Mouse (Mus musculus): ENCODE data around the gene Spns3.
"Not testable (repeated sequence)": the region's sequence is repeated elsewhere in the genome, so short reads cannot be mapped to it uniquely, and the experiment has no call there.

Gene Spns3

GRCm38 (mm10) chr11:72556953-72557352 is 6.6 kb upstream of the Spns3 start:
- no peak for DNase-seq (ENCODE audit: low spot score)

- no peak for DNase-seq (ENCODE audit: low spot score)
Measured at GRCm38 (mm10) chr11:72556470-72556869, 6.2 kb upstream of the Spns3 start.

GRCm38 (mm10) chr11:72551531-72552105 is 1.3 kb upstream of the Spns3 start:
- no peak for DNase-seq (ENCODE audit: low spot score)

- DNase-seq (ENCODE audit: low spot score), result no peak
Measured at GRCm38 (mm10) chr11:72547181-72547580, 3.1 kb downstream of the Spns3 start.

- DNase-seq (ENCODE audit: low spot score), result no peak
Measured at GRCm38 (mm10) chr11:72544716-72545115, 5.6 kb downstream of the Spns3 start.

- DNase-seq (ENCODE audit: low spot score), result not testable (repeated sequence)
Measured at GRCm38 (mm10) chr11:72543692-72544091, 6.6 kb downstream of the Spns3 start.

- DNase-seq (ENCODE audit: low spot score), result no peak
Measured at GRCm38 (mm10) chr11:72542586-72542985, 7.7 kb downstream of the Spns3 start.

GRCm38 (mm10) chr11:72541928-72542327 is 8.4 kb downstream of the Spns3 start:
- DNase-seq (ENCODE audit: low spot score), result no peak

- DNase-seq (ENCODE audit: low spot score), result no peak
Measured at GRCm38 (mm10) chr11:72540437-72540836, 9.9 kb downstream of the Spns3 start.

- no peak for DNase-seq (ENCODE audit: low spot score)
Measured at GRCm38 (mm10) chr11:72538811-72539210, 11.5 kb downstream of the Spns3 start.

GRCm38 (mm10) chr11:72538037-72538755 is 12.1 kb downstream of the Spns3 start:
- DNase-seq (ENCODE audit: low spot score), result peak; percentile 8

- no peak for DNase-seq (ENCODE audit: low spot score)
Measured at GRCm38 (mm10) chr11:72537503-72537902, 12.8 kb downstream of the Spns3 start.

- DNase-seq (ENCODE audit: low spot score), result peak; percentile 26
Measured at GRCm38 (mm10) chr11:72535519-72535918, 14.8 kb downstream of the Spns3 start.

- DNase-seq (ENCODE audit: low spot score), result no peak
Measured at GRCm38 (mm10) chr11:72532890-72533289, 17.4 kb downstream of the Spns3 start.

- no peak for DNase-seq (ENCODE audit: low spot score)
Measured at GRCm38 (mm10) chr11:72531632-72532031, 18.7 kb downstream of the Spns3 start.

- DNase-seq (ENCODE audit: low spot score), result no peak
Measured at GRCm38 (mm10) chr11:72531144-72531543, 19.2 kb downstream of the Spns3 start.

GRCm38 (mm10) chr11:72526190-72526589 is 24.1 kb downstream of the Spns3 start:
- DNase-seq (ENCODE audit: low spot score), result no peak

- no peak for DNase-seq (ENCODE audit: low spot score)
Measured at GRCm38 (mm10) chr11:72523711-72524110, 26.6 kb downstream of the Spns3 start.

GRCm38 (mm10) chr11:72522616-72523041 is 27.7 kb downstream of the Spns3 start:
- no peak for DNase-seq (ENCODE audit: low spot score)

GRCm38 (mm10) chr11:72521598-72522541 is 28.4 kb downstream of the Spns3 start:
- no peak for DNase-seq (ENCODE audit: low spot score)

- DNase-seq (ENCODE audit: low spot score), result no peak
Measured at GRCm38 (mm10) chr11:72519895-72520294, 30.4 kb downstream of the Spns3 start.

- DNase-seq (ENCODE audit: low spot score), result no peak
Measured at GRCm38 (mm10) chr11:72519189-72519588, 31.1 kb downstream of the Spns3 start.

GRCm38 (mm10) chr11:72518449-72518848 is 31.9 kb downstream of the Spns3 start:
- no peak for DNase-seq (ENCODE audit: low spot score)

All from spleen, adult 12 weeks (tissue).